Mouse (Mus musculus): ENCODE data around the gene Zbtb25. TPM values are rescaled to one million over a fixed set of nuclear protein-coding genes. Genes with fewer than 3 reads are reported as not detected.
A peak's percentile ranks its signal among the peaks of the same experiment; 100 is the strongest.

Zbtb25 gene
- total and polyA plus RNA-seq, 2 experiments from 2014 or later: 11.5 to 19.9 TPM

DNA sequence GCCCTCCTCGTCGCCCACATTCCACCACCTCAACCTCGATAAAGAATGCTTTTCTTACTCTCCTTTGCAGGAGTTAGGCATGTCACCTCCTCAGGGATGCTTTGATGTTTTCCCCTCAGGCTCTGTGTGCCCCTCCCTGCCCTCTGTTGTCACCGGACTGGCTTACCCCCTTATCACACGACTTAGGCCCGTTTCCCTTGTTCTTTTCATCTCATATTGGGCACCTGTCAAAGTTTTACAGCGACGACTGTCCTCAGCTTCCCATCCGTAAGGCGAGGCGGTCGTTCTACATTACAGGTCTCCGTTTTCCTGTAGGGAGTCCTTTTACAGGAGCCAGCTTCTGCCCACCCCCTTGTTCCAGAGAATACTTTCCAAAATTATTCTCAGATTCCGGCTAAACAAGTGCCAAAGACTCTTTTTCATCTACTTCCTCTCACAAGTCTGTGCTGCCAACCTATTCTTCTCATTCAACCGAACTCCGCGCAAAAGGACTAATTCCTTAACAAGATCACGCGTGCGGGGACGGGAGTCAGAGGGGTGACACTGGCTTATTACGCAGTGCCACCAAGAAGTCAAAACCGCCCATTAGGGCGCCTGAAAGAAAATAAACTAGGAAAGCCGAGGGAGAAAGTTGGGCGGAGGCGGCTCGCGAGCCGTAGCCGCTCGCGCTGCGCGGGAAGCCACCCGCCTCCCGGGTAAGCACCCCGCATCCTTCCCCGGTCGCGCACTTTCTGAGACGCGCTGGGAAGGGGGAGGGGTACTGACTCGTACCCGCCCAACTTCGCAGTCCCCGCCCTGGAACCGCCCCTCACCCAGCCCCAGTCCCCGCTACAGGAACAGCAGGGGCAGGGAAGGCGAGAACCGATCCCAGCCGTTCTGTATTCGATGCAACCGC, 33.8 kb upstream of the Zbtb25 start:
- no peaks in the 10 kb centered on the region for H3K9me3 ChIP-seq (ENCODE audit: low read length)
- peak overlapping the region; percentile 48; the same call in 1 of the 2 replicates for H3K27ac ChIP-seq (ENCODE audit: low read depth, low read length)
- DNase-seq (ENCODE audit: low spot score): no peak
- peak overlapping the region; percentile 56 for H3K4me3 ChIP-seq (ENCODE audit: low read depth, low read length)
- H3K9ac ChIP-seq (replicated peaks; ENCODE audit: low read length, poor library complexity, severe bottlenecking): peak overlapping the region; percentile 46; the same call in 1 of the 2 replicates
- 1% methylated on average over 52 of the region's 54 CpGs for whole genome bisulfite sequencing
- ATAC-seq (ENCODE audit: low FRiP score): peak; percentile 85
- H3K27me3 ChIP-seq (ENCODE audit: insufficient read depth, low read length): peaks cover 34% of the 10 kb centered on the region
- 0 out of 2 replicates have a peak, but pooled peaks cover 8% of the 10 kb centered on the region for H3K4me1 ChIP-seq (ENCODE audit: insufficient read depth, low read length)
- TF ChIP-seq CTCF (IDR thresholded peaks at IDR 0.05): no peak
- H3K4me2 ChIP-seq (ENCODE audit: low read depth, low read length, poor library complexity, severe bottlenecking): peak overlapping the region; percentile 73
- no peaks in the 10 kb centered on the region for H3K36me3 ChIP-seq (ENCODE audit: insufficient read depth, low read length)

- no peak overlapping the region for H3K4me3 ChIP-seq (ENCODE audit: low read depth, low read length)
- DNase-seq (ENCODE audit: low spot score): no peak
- H3K9ac ChIP-seq (replicated peaks; ENCODE audit: low read length, poor library complexity, severe bottlenecking): no peak overlapping the region
- TF ChIP-seq CTCF (IDR thresholded peaks at IDR 0.05): peak; percentile 37; the same call in 1 of the 2 replicates
- H3K27me3 ChIP-seq (ENCODE audit: insufficient read depth, low read length): peaks cover 26% of the 10 kb centered on the region
- ATAC-seq (ENCODE audit: low FRiP score): no peak
- 50% methylated on average over 3 of the region's 3 CpGs for WGBS
- no peak overlapping the region for H3K27ac ChIP-seq (ENCODE audit: low read depth, low read length)
- 0 out of 2 replicates have a peak, but pooled peaks cover 8% of the 10 kb centered on the region for H3K4me1 ChIP-seq (ENCODE audit: insufficient read depth, low read length)
- H3K9me3 ChIP-seq (ENCODE audit: low read length): no peaks in the 10 kb centered on the region
- H3K36me3 ChIP-seq (ENCODE audit: insufficient read depth, low read length): no peaks in the 10 kb centered on the region
- H3K4me2 ChIP-seq (ENCODE audit: low read depth, low read length, poor library complexity, severe bottlenecking): no peak overlapping the region
These were observed 32.3 kb upstream of the Zbtb25 start for GRCm38 (mm10) chr12:76401674-76402073.

DNA sequence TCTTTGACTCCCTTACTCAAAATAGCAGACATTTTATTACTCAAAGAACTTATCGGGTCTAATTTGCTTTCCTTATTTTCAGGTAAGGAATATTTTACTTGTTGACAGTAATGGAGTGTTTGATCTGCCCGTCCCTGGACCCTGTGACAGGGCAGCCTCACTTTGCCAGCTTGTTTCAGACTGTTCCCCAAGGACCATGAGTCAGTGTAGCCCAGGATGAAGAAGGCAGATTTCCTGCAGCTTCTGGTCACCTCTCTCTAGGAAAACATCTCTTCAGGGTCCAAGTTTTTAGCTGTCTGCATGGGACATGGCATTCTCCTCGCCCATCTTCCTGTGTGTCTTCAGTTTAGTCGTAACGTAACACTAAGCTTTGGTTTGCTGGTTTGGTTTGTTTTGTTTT, 27.9 kb upstream of the Zbtb25 start:
- Histone ChIP-seq H3K36me3 (ENCODE audit: insufficient read depth, low read length) (no peaks in the 10 kb centered on the region), H3K27ac (ENCODE audit: low read depth, low read length) (no peak overlapping the region), H3K4me3 (ENCODE audit: low read depth, low read length) (no peak overlapping the region), H3K4me2 (ENCODE audit: low read depth, low read length, poor library complexity, severe bottlenecking) (no peak overlapping the region), H3K9ac (replicated peaks; ENCODE audit: low read length, poor library complexity, severe bottlenecking) (no peak overlapping the region), H3K9me3 (ENCODE audit: low read length) (no peaks in the 10 kb centered on the region), H3K4me1 (ENCODE audit: insufficient read depth, low read length) (no peaks in the 10 kb centered on the region), H3K27me3 (ENCODE audit: insufficient read depth, low read length) (0 out of 2 replicates have a peak, but pooled peaks cover 7% of the 10 kb centered on the region)
- 88% methylated on average over 5 of the region's 5 CpGs for WGBS
- DNase-seq (ENCODE audit: low spot score) (no peak), ATAC-seq (ENCODE audit: low FRiP score) (no peak)
- no peak for TF ChIP-seq CTCF (IDR thresholded peaks at IDR 0.05)

DNA sequence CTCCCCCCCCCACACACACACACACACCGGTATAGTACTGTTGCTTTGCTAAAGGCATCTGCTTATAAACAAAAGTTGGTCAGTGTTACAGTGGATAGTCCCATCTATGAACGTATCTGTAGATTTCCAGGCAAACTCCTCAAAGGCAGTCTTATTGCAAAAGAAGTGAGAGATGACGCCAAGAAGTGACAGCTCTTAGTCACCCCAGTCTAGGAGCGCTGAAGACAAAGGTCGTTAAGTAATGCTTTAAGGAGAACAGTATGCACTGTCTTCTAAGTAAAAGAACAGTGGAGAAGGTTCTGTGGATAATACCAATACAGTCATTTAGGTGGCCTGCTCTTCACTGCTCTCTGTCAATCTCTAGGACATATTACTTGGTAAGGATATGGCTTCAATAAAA, 23.6 kb upstream of the Zbtb25 start:
- no peak overlapping the region for H3K27ac ChIP-seq (ENCODE audit: low read depth, low read length)
- WGBS: 84% methylated on average over 5 of the region's 5 CpGs
- H3K36me3 ChIP-seq (ENCODE audit: insufficient read depth, low read length): no peaks in the 10 kb centered on the region
- DNase-seq (ENCODE audit: low spot score): no peak
- no peaks in the 10 kb centered on the region for H3K27me3 ChIP-seq (ENCODE audit: insufficient read depth, low read length)
- no peak for TF ChIP-seq CTCF (IDR thresholded peaks at IDR 0.05)
- no peak overlapping the region for H3K4me3 ChIP-seq (ENCODE audit: low read depth, low read length)
- H3K4me1 ChIP-seq (ENCODE audit: insufficient read depth, low read length): no peaks in the 10 kb centered on the region
- no peak overlapping the region for H3K4me2 ChIP-seq (ENCODE audit: low read depth, low read length, poor library complexity, severe bottlenecking)
- H3K9ac ChIP-seq (replicated peaks; ENCODE audit: low read length, poor library complexity, severe bottlenecking): no peak overlapping the region
- H3K9me3 ChIP-seq (ENCODE audit: low read length): no peaks in the 10 kb centered on the region
- no peak for ATAC-seq (ENCODE audit: low FRiP score)

- Histone ChIP-seq H3K4me3 (ENCODE audit: low read depth, low read length) (no peak overlapping the region), H3K9ac (replicated peaks; ENCODE audit: low read length, poor library complexity, severe bottlenecking) (no peak overlapping the region), H3K9me3 (ENCODE audit: low read length) (no peaks in the 10 kb centered on the region), H3K27me3 (ENCODE audit: insufficient read depth, low read length) (no peaks in the 10 kb centered on the region), H3K4me1 (ENCODE audit: insufficient read depth, low read length) (no peaks in the 10 kb centered on the region), H3K27ac (ENCODE audit: low read depth, low read length) (no peak overlapping the region), H3K4me2 (ENCODE audit: low read depth, low read length, poor library complexity, severe bottlenecking) (no peak overlapping the region), H3K36me3 (ENCODE audit: insufficient read depth, low read length) (peaks cover 2% of the 10 kb centered on the region; the same call in 1 of the 2 replicates)
- DNase-seq (ENCODE audit: low spot score) (no peak), ATAC-seq (ENCODE audit: low FRiP score) (no peak)
- peak; percentile 4; the same call in 1 of the 2 replicates for TF ChIP-seq CTCF (IDR thresholded peaks at IDR 0.05)
- WGBS: 82% methylated on average over 3 of the region's 3 CpGs
These were observed 22.3 kb upstream of the Zbtb25 start for GRCm38 (mm10) chr12:76391595-76392271.
